24 mouse cellular contexts compared by ENCODE assay signal in the genomic region with DNA sequence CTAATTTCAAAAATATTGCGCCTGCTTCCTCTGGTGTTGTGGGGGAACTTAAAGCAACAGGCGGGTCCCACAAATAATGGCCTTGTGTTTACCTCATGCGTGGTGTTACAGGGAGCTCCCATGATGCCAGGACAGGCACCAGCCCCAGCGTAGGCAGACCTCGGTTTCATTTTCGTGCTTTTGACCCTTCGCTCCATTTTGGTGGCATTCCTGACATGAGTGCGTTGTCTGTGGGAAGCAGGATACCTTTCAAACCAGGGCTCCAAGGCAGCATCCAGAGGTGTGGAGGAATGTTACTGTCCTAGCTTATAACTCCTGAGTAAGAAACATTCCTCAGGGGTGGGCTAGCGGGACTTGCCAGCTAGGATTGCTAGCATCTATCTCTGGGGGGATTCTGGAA.
"Had no signal": no experiment of that assay in that cellular context is flagged by ENCODE, and none has a peak within 500 bp of the region (broad histone marks: within the 10 kb centered on the region; RNA-seq: fewer than 3 reads in every experiment).

No protein-coding gene starts in this region.

- H3K4me1 ChIP-seq: stomach, embryonic 15.5 days had no signal

- H3K36me3 ChIP-seq: midbrain, embryonic 12.5 days; midbrain, embryonic 15.5 days; neural tube, embryonic 12.5 days; neural tube, embryonic 15.5 days; stomach, embryonic 15.5 days had no signal

- DNase-seq: kidney, adult 18-20 months; kidney, postnatal 25 days; layer of hippocampus, adult 9-11 months; layer of hippocampus, postnatal 36 days; left cerebral cortex, postnatal 4 days; liver, postnatal 0 days; lung, embryonic 14.5 days; right cerebral cortex, adult 18-20 months; right cerebral cortex, postnatal 25 days; spleen, adult 18-20 months; thymus, postnatal 25 days had no signal

- H3K9me3 ChIP-seq: midbrain, embryonic 12.5 days; midbrain, embryonic 15.5 days; neural tube, embryonic 12.5 days; neural tube, embryonic 15.5 days; stomach, embryonic 15.5 days had no signal

- H3K9ac ChIP-seq: liver, embryonic 14.5 days; liver, postnatal 0 days; lung, embryonic 14.5 days; midbrain, embryonic 12.5 days; midbrain, embryonic 15.5 days; neural tube, embryonic 12.5 days; neural tube, embryonic 15.5 days; stomach, embryonic 15.5 days had no signal

- H3K4me3 ChIP-seq: layer of hippocampus, adult 2 months; left cerebral cortex, adult 2 months; midbrain, embryonic 12.5 days; midbrain, embryonic 15.5 days; neural tube, embryonic 12.5 days; neural tube, embryonic 15.5 days; stomach, embryonic 15.5 days had no signal

- H3K4me2 ChIP-seq: liver, embryonic 11.5 days; lung, embryonic 14.5 days; midbrain, embryonic 12.5 days; midbrain, embryonic 15.5 days; neural tube, embryonic 12.5 days; neural tube, embryonic 15.5 days; stomach, embryonic 15.5 days had no signal

- H3K27ac ChIP-seq: kidney, postnatal 0 days; layer of hippocampus, adult 2 months; left cerebral cortex, adult 2 months; liver, embryonic 14.5 days; macrophage; midbrain, embryonic 12.5 days; midbrain, embryonic 15.5 days; neural tube, embryonic 12.5 days; neural tube, embryonic 15.5 days; stomach, embryonic 15.5 days had no signal

- ATAC-seq: intestine, embryonic 16.5 days; liver, postnatal 0 days; lung, postnatal 0 days; midbrain, embryonic 15.5 days had no signal
